Mouse (Mus musculus) bone marrow macrophage, adult 2 months (primary cell): ENCODE results near the gene Slit3.

Experiments used
- CTCF ChIP-seq: IDR thresholded peaks from 2 replicates; pipeline ENCODE4 v1.5.1; 2012; ENCODE audit warnings: low read depth, mild to moderate bottlenecking, low read length, moderate library complexity
- POLR2A ChIP-seq: IDR thresholded peaks from 2 replicates; pipeline ENCODE4 v1.6.1; 2012; ENCODE audit warnings: mild to moderate bottlenecking, low read depth, low read length, borderline replicate concordance

DNA sequence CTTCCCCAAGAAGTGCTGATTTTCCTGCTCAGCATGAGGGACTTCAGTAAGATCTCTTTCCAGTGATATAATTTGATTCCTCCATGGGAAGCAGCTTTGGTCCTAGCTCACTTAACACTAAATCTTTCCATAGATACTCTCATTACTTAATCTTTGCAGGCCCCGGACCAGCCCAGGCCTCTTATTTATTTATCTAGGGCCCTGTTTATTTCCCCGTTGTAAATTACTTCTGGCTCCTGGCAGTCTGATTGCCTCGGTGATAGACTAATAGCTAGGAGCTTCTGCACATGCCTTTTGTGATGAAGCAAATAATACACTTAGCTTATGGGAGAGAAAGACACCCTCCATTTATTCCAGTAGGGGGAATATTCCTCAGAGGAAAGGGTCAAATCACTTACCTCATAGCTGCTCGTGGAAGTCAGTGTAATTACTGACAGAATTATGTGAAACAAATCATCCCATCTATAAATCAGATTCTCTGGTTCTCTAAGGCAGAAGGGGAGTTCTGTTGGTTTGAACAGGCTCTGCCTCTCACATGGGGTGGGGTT lies 129.9 kb downstream of the Slit3 start:
- no peak for TF ChIP-seq POLR2A
- no peak for TF ChIP-seq CTCF
